Mouse (Mus musculus): Measurements from ENCODE around the gene Hoxb9. TPM values are rescaled to one million over a fixed set of nuclear protein-coding genes. Genes with fewer than 3 reads are reported as not detected.

Hoxb9 gene
- polyA plus RNA-seq, 1 experiment from 2014 or later = 22.3 TPM

GRCm38 (mm10) chr11:96257141-96257540 is 14.1 kb upstream of the Hoxb9 start:
- peak overlapping the region; percentile 95 for H3K27ac ChIP-seq
- 0 out of 2 replicates have a peak, but pooled peaks cover 3% of the 10 kb centered on the region for H3K27me3 ChIP-seq
- no peaks in the 10 kb centered on the region for H3K9me3 ChIP-seq (replicated peaks)
- no peak for ATAC-seq (replicated peaks; ENCODE audit: low FRiP score)
- peak overlapping the region; percentile 67 for H3K4me2 ChIP-seq
- peaks cover 5% of the 10 kb centered on the region; the same call in 1 of the 2 replicates for H3K36me3 ChIP-seq
- no peak overlapping the region for H3K4me3 ChIP-seq (replicated peaks)
- H3K9ac ChIP-seq = no peak overlapping the region
- H3K4me1 ChIP-seq = peaks cover 96% of the 10 kb centered on the region
- WGBS = 27% methylated on average over 2 of the region's 2 CpGs

DNA sequence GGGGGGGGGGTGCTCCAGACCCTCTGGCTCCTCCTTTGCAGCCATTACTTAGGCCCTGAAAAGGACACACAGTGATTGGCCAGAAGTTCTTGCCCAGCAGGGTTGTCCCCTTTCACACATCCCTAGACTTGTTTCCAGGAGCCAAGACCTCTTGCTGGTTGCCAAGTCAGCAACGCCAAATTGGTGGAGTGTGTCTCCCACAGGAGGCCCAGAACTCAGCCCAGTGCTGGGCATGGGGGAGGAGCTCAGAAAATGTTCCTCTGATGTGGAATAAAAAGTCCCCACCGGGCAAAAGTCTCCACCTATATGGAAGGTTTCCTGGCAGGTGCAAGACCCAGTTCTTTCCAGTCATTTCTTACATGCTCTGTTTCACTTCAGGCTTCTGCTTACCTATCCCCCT is 12.2 kb upstream of the Hoxb9 start:
- 6% methylated on average over 2 of the region's 2 CpGs for WGBS
- Histone ChIP-seq H3K9me3 (replicated peaks) (no peaks in the 10 kb centered on the region), H3K9ac (no peak overlapping the region), H3K27ac (peak overlapping the region; percentile 78), H3K4me1 (peaks cover 99% of the 10 kb centered on the region), H3K4me2 (peak overlapping the region; percentile 67), H3K27me3 (0 out of 2 replicates have a peak, but pooled peaks cover 8% of the 10 kb centered on the region), H3K36me3 (peaks cover 17% of the 10 kb centered on the region), H3K4me3 (replicated peaks) (no peak overlapping the region)
- ATAC-seq (replicated peaks; ENCODE audit: low FRiP score) = 0 out of 2 replicates have a peak, but pooled peaks have one; percentile 33

DNA sequence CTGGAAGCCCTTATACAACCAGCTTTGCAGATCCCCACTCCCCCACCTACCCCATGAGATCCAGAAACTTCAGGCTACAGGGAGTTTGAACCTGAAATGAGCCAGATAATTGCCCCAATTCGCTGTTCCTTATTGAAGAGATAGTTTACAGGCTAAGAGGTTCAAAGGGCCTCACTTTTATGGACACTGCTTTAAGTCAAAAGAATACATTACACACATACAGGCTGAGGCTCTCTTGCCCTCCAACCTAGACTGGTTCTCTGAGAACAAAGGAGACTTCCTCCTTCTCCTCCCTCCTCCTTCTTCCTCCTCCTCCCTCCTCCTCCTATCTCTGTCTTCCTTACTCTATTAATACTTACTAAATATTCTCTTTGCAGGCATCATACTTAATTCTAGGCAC is 11.7 kb upstream of the Hoxb9 start:
- H3K4me2 ChIP-seq = no peak overlapping the region
- H3K27ac ChIP-seq = peak overlapping the region; percentile 78
- no peaks in the 10 kb centered on the region for H3K9me3 ChIP-seq (replicated peaks)
- no peak overlapping the region for H3K4me3 ChIP-seq (replicated peaks)
- H3K27me3 ChIP-seq = peaks cover 10% of the 10 kb centered on the region; the same call in 1 of the 2 replicates
- no peak for ATAC-seq (replicated peaks; ENCODE audit: low FRiP score)
- WGBS = 8% methylated on average over 1 of the region's 1 CpGs
- peaks cover 99% of the 10 kb centered on the region for H3K4me1 ChIP-seq
- no peak overlapping the region for H3K9ac ChIP-seq
- H3K36me3 ChIP-seq = peaks cover 21% of the 10 kb centered on the region

DNA sequence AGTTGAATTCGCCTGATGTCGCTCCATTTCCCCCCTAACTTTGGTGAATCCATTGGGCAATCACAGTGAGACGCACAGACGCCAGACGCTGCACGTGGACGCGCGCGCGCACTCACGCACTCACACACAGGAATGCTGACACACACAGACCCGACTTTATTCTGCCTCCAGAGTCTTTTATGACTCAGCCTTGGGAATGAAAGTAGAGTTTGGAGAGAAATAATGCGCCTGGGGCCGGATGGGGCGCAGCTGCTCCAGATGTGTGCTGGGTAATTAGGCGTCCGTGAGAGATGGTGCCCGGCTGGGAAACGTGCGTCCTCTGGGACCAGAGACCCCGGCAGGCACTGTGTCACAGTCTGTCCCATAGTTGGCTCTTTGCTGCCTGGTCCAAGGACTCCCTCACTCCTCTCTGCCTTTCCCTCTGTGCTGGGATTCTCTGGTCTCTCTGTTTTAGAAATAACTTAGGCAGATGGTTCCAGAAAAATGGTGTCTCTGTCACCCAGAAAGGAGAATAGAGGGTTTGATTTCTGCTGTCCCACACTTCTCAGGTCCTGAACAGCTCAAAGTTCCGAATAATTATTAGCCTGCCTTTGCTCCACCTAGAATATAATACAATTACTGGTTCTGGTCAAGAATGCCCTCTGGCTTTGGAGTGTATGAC is 10.8 kb upstream of the Hoxb9 start:
- no peaks in the 10 kb centered on the region for H3K9me3 ChIP-seq (replicated peaks)
- H3K4me2 ChIP-seq = peak overlapping the region; percentile 48
- H3K27ac ChIP-seq = peak overlapping the region; percentile 78
- peaks cover 28% of the 10 kb centered on the region for H3K36me3 ChIP-seq
- H3K4me1 ChIP-seq = peaks cover 99% of the 10 kb centered on the region
- 6% methylated on average over 23 of the region's 23 CpGs for WGBS
- no peak for ATAC-seq (replicated peaks; ENCODE audit: low FRiP score)
- peak overlapping the region; percentile 11; the same call in 1 of the 2 replicates for H3K4me3 ChIP-seq (replicated peaks)
- peaks cover 16% of the 10 kb centered on the region; the same call in 1 of the 2 replicates for H3K27me3 ChIP-seq
- no peak overlapping the region for H3K9ac ChIP-seq

DNA sequence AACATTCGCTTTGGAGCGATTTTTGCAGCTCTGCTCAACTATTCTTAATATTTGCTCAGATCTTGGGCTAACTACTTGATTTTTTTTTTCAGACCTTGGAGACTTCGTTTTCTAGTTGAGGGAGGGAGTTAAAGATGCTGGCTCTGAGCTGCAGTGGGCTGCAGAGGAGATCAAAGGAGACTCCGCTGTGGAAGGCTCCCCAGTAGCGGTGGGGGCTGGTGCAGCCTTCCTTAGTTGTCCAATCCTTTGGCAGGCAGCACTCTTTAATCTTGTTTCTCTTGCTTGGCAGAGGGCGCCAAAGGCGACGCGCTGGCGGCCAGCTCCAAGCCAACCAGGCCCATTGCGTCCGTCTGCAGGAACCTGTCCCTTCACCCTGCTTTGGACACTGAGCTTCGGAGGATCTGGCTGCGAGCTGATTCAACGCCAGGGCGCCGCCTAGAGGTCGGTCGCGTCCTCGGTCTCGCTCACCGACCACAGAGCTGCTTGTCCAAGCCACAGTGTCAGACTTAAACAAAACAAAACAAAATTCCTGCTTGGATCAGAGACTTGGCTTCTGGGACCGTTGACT is 9.8 kb upstream of the Hoxb9 start:
- H3K27me3 ChIP-seq = peaks cover 13% of the 10 kb centered on the region; the same call in 1 of the 2 replicates
- H3K27ac ChIP-seq = peak overlapping the region; percentile 78
- peak; percentile 68 for ATAC-seq (replicated peaks; ENCODE audit: low FRiP score)
- H3K36me3 ChIP-seq = peaks cover 28% of the 10 kb centered on the region
- 5% methylated on average over 24 of the region's 24 CpGs for WGBS
- peak overlapping the region; percentile 21 for H3K4me3 ChIP-seq (replicated peaks)
- H3K9ac ChIP-seq = no peak overlapping the region
- peaks cover 99% of the 10 kb centered on the region for H3K4me1 ChIP-seq
- H3K9me3 ChIP-seq (replicated peaks) = no peaks in the 10 kb centered on the region
- H3K4me2 ChIP-seq = peak overlapping the region; percentile 48

- WGBS = 48% methylated on average over 6 of the region's 6 CpGs
- H3K27ac ChIP-seq = no peak overlapping the region
Measured at GRCm38 (mm10) chr11:96262262-96262830, 8.9 kb upstream of the Hoxb9 start.

DNA sequence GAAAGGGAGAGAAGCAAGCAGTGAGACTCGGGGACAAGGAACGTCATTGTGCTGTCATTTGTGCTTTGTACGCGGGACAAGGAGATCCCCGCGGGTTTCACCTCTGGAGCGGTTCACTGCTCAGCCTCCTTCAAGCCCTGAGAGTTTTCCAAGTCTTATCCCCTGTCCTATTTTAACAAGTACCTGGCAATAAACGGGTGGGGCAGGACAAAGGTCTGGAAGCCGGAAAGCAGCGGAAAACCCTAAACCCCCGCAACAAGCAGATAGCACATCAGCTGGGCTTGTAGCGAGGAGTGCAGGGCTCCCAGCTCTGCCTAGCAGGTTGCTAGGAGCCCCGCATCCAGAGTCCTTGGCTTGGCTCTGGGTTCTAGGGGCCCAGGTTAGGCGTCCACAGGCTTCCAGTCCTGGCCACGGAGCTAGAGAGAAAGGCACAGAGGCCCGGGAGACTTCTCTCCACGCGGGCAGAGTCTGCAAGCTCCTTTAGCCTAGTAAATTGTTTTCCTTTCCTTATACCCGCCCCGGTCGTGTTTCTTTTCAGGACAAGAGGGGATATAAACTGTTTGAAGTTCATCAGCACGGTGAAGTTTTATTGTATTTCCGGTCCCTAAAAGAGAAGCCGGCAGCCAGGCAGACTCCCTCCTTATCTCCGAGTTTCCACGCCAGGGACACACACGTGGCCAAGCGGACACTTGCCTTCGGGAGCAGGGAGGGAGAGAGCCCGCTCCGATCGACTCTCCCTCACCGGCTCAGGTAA is 7.4 kb upstream of the Hoxb9 start:
- Histone ChIP-seq H3K4me3 (replicated peaks) (0 out of 2 replicates have a peak overlapping the region, but pooled peaks have one; percentile 3), H3K27me3 (peaks cover 16% of the 10 kb centered on the region; the same call in 1 of the 2 replicates), H3K9ac (peak overlapping the region; percentile 8), H3K9me3 (replicated peaks) (no peaks in the 10 kb centered on the region), H3K4me2 (peak overlapping the region; percentile 33; the same call in 1 of the 2 replicates), H3K4me1 (peaks cover 92% of the 10 kb centered on the region), H3K36me3 (peaks cover 37% of the 10 kb centered on the region), H3K27ac (peak overlapping the region; percentile 89)
- WGBS = 20% methylated on average over 33 of the region's 33 CpGs
- no peak for ATAC-seq (replicated peaks; ENCODE audit: low FRiP score)

More at GRCm38 (mm10) chr11:96262262-96262830, 8.9 kb upstream of the Hoxb9 start:
- no peak overlapping the region for H3K4me2 ChIP-seq
- ATAC-seq (replicated peaks; ENCODE audit: low FRiP score) = no peak
- H3K4me3 ChIP-seq (replicated peaks) = no peak overlapping the region
- H3K27me3 ChIP-seq = peaks cover 16% of the 10 kb centered on the region; the same call in 1 of the 2 replicates
- H3K9me3 ChIP-seq (replicated peaks) = no peaks in the 10 kb centered on the region
- peaks cover 36% of the 10 kb centered on the region for H3K36me3 ChIP-seq
- H3K4me1 ChIP-seq = peaks cover 97% of the 10 kb centered on the region
- H3K9ac ChIP-seq = no peak overlapping the region

DNA sequence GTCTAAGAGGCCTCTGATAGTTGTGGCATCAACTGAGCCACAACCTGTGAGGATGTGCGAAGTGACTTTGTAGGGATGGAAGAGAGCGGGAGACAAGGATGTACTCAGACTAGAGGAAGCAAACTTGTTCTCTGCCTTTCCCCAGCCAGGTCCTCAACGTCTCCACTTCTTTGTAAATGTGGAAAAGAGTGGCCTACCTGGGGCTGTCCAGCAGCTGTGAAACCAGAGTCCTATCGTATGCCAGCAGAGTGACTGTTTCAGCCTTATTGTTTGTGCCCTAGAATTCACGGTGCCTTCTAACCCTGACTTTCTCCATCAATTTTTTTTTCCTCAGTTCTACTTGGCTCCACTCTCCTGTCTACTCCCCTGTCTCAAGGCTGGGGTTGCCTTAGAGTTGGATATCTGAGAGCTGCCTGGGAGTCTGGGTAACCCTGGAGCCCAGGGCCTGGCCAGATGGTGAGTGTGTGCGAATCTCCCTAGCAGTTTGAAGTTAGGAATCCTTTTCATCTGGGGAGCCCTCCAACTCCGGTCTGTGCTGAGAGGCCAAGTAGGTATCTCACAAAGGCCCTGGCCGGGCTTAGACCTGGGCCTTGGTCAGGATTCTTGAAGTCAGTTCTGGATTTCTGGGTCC is 6.8 kb upstream of the Hoxb9 start:
- H3K9ac ChIP-seq = no peak overlapping the region
- peaks cover 92% of the 10 kb centered on the region for H3K4me1 ChIP-seq
- H3K27ac ChIP-seq = peak overlapping the region; percentile 89
- WGBS = 65% methylated on average over 8 of the region's 8 CpGs
- no peak for ATAC-seq (replicated peaks; ENCODE audit: low FRiP score)
- H3K4me2 ChIP-seq = peak overlapping the region; percentile 7; the same call in 1 of the 2 replicates
- no peak overlapping the region for H3K4me3 ChIP-seq (replicated peaks)
- H3K9me3 ChIP-seq (replicated peaks) = no peaks in the 10 kb centered on the region
- H3K36me3 ChIP-seq = peaks cover 37% of the 10 kb centered on the region
- H3K27me3 ChIP-seq = peaks cover 16% of the 10 kb centered on the region; the same call in 1 of the 2 replicates

DNA sequence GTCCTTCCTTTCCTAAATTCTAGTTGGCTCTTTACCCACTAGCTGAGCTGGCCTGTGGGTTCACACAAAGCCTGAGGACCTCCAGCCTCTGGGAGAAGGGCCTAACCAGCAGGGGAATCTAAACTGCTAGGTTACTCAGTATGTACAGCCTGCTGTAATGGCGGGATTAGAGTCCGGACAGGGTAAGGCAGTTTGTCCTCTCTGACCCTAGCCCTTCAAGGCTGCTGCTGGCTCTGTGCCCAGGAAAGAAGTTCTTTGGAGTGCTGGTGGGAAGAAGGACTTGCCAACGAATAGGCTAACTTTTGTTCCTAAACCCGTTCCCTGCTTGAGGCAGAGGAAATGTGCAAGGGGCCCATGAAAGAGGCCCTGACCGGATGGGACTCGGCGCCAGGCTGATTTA is 5.3 kb upstream of the Hoxb9 start:
- H3K27me3 ChIP-seq = peaks cover 16% of the 10 kb centered on the region; the same call in 1 of the 2 replicates
- no peak overlapping the region for H3K4me3 ChIP-seq (replicated peaks)
- no peak overlapping the region for H3K9ac ChIP-seq
- 15% methylated on average over 7 of the region's 7 CpGs for WGBS
- peaks cover 92% of the 10 kb centered on the region for H3K4me1 ChIP-seq
- no peaks in the 10 kb centered on the region for H3K9me3 ChIP-seq (replicated peaks)
- H3K27ac ChIP-seq = peak overlapping the region; percentile 89
- H3K36me3 ChIP-seq = peaks cover 37% of the 10 kb centered on the region
- ATAC-seq (replicated peaks; ENCODE audit: low FRiP score) = no peak
- peak overlapping the region; percentile 5; the same call in 1 of the 2 replicates for H3K4me2 ChIP-seq

DNA sequence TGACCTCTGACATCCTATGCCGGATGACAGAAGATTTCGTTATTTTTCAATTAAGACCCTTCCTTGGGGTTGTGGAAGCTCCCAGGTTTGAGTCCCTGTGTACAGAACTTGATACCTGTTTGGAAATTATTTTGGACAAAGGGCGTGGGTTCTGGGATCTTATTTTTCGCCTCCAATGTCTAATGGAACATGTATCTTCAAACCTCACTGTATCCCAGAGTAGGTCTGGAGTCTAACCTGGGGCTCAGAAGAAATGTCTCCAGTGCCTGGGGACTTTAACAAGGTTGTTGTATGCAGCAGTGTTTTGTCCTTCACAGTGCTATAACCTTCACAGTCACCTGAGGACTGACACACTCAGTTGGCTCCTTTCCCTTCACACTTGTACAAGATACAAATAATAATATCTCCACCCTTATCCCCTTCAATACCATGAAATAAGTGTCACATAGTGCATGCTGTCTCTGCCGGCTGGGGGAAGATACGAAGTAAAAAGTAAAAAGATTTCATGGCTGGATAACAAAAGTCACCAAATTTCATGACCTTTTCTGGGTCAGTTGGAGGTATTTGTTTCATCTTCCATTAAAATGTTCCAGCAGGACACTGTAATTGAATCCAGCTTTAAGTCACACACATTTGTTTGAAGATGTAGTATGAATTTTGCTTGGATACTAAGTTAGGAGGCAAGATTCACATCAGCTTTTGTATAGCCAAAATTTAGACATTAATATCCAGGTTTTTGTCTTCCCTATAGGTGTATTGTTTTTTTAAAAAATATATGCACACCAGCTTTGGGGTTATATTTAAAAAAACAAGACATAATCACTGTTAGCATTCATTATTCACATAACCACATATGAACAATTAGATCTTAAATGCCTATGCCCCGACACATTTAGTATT is 4.0 kb upstream of the Hoxb9 start:
- Histone ChIP-seq H3K9me3 (replicated peaks) (no peaks in the 10 kb centered on the region), H3K4me2 (no peak overlapping the region), H3K9ac (no peak overlapping the region), H3K27ac (peak overlapping the region; percentile 89; the same call in 1 of the 2 replicates), H3K36me3 (peaks cover 31% of the 10 kb centered on the region), H3K4me3 (replicated peaks) (no peak overlapping the region), H3K27me3 (peaks cover 16% of the 10 kb centered on the region; the same call in 1 of the 2 replicates), H3K4me1 (peaks cover 89% of the 10 kb centered on the region)
- 64% methylated on average over 7 of the region's 7 CpGs for WGBS
- ATAC-seq (replicated peaks; ENCODE audit: low FRiP score) = no peak

Data from kidney, embryonic 15.5 days (tissue).